Mouse (Mus musculus): ENCODE data around the gene Ap2m1.

Ap2m1 gene

GRCm38 (mm10) chr16:20529375-20529774 is 5.9 kb upstream of the Ap2m1 start:
- no peak for DNase-seq (ENCODE audit: low spot score in 2 of 2)

GRCm38 (mm10) chr16:20530941-20531340 is 4.3 kb upstream of the Ap2m1 start:
- no peak for DNase-seq (ENCODE audit: low spot score in 2 of 2)

- DNase-seq (ENCODE audit: low spot score in 2 of 2) = no peak
Measured at GRCm38 (mm10) chr16:20534617-20535295, 522 bp upstream of the Ap2m1 start.

- DNase-seq (ENCODE audit: low spot score in 2 of 2) = no peak
Measured at GRCm38 (mm10) chr16:20536081-20536665, 895 bp downstream of the Ap2m1 start.

DNA sequence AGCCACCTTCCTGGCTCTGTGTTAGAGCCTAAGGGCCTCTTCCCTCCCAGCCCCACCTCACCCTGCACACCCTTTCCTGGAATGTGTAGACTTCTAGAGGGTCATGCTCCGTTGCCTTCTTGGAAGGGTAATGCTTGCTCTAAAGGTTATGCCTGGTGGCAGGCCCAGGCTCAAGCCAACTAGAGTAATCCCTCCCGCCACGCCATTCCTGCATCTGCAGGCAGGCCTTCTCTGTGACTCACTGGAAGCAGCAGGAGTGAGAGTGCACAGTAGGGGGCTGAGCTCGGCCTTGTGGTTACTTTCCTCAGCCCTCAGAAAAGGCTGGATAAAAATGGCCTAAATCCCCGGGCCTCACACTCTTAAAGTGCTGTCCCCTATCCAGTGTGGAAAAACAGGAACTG is 1.8 kb downstream of the Ap2m1 start:
- DNase-seq (ENCODE audit: low spot score in 2 of 2) = no peak

DNA sequence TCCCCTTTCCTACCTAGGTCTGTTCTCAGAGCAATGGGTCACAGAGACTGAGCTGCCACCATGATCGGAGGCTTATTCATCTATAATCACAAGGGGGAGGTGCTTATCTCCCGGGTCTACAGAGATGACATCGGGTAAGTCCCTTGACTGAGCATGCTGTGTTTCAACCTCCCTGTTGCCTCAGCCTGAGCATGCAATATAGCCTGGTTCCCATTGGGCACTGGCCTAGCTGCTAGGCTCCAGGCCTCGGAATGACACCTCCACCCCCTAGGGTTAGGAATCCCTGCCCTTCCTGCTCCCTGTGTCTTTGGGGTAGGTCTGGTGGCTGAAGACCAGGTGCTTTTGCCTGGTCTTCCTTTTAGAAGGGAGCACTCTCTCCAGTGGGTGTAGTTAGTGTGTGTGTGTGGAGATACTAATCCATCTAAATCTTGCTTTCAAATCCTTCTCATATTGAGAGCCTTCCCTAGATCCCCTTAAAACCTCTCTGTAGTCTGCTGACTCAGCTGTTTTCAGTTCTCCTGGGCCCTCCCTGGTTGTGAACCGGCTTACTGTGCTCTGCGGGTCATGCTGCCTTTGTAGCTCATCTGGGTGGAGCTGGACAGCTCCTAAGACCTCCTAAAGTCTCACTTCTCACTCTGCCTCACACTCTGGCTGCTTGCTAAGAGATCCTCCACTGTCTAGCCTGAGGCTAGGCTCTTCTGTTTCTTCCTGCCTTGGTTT is 2.5 kb downstream of the Ap2m1 start:
- no peak for DNase-seq (ENCODE audit: low spot score in 2 of 2)

- DNase-seq (ENCODE audit: low spot score in 2 of 2) = no peak
Measured at GRCm38 (mm10) chr16:20539649-20540048, 4.4 kb downstream of the Ap2m1 start.

GRCm38 (mm10) chr16:20540438-20540837 is 5.2 kb downstream of the Ap2m1 start:
- DNase-seq (ENCODE audit: low spot score in 2 of 2) = no peak

DNA sequence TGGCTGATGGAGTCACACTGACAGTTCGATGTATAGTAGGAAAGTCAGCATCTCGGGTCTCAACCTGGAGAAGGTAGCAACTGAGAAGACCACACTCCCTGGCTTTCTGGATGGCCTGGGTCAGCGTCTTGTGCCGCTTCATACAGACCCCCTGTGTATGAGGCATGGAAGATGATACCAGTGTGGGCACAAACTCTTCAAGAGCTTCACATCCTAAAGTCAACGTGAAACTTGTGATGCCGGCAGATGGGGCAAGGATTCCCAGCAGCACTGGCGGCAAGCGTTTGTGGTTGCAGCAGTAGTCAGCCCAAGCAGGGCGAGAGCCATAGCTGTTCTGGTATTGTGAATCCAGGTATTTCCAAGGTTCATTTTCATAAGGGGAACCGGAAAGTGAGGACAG is 10.4 kb downstream of the Ap2m1 start:
- no peak for DNase-seq (ENCODE audit: low spot score in 2 of 2)

DNA sequence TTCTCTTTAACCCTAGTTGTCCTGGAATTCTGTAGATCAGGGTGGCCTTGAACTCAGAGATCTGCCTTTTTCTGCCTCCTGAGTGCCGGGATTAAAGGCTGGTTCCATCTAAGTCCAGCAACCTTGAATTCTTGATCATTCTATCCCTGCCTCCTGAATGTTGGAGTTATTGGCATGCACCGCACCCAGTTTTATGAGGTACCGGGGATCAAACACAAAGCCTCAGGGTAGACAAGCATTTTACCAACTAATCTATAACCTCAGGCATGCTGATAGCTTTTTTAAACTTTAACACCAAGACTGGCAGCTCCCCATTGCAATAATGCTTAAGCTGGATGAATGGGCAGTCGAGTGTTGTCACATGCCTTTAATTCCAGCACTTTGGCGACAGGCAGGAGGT is 12.1 kb downstream of the Ap2m1 start:
- DNase-seq (ENCODE audit: low spot score in 2 of 2) = no peak

DNA sequence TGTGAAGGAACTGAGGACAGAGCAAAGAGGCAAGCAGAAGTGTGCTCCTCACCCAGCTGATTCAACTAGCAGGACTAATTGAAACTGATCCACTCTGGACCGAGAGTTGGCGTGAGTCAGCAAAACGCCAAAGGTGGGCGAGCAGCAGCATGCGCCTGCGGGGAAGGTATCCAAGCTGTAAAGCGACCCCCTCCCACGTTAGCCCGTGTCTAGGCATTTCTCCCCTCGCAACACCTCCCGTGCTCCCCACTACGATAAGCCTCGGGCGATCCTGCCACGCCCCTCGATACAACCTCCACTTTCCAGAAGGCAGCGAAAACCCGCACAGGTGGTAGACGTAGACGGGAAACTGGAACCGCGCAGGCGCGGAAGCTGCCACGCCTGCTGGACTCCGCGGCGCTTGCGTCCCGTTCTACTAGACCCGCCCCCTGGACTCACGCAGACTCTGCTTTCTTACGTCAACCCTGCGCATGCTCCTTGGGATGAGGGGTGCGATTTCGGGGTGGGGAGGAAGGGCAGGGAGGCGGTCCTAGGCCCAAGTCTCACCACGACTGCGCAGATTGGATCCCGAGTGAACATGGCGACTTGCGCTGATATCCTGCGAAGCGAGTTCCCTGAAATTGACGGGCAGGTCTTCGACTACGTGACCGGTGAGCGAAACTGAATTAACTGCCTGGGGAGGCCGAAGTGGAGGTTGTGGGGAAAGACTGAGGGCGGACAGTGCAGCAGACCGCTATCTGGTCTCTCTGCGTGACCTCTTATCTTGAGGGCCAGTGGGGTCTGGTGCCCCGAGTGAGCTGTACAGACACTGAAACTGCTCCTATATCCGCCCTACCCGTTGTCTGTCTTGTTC is 13.0 kb downstream of the Ap2m1 start, which contains the start of gene Abcf3:
Abcf3 (plus strand) TSS at position 482 of the 853 bp plus-strand sequence.
- DNase-seq (ENCODE audit: low spot score in 2 of 2) = peak; percentile 83 to 96

DNA sequence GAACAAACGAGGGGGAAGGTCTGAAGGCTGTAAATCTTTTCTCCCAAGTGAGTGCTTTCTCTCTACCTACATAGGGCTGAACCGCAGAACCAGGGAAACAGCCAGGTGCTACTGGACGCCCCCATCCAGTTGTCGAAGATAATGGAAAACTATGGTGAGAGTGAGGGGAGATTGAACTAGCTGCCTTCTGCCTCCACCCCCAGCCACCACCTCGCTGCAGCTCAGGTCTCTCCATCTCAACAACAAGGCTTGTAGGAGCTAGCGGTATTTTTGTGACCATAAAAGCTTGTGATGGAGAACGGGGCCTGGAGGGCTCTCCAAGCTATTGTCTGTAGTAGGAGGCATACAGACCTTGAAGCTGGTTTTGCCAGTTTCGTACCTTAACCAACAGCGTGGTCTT is 13.9 kb downstream of the Ap2m1 start:
- no peak for DNase-seq (ENCODE audit: low spot score in 2 of 2)

DNA sequence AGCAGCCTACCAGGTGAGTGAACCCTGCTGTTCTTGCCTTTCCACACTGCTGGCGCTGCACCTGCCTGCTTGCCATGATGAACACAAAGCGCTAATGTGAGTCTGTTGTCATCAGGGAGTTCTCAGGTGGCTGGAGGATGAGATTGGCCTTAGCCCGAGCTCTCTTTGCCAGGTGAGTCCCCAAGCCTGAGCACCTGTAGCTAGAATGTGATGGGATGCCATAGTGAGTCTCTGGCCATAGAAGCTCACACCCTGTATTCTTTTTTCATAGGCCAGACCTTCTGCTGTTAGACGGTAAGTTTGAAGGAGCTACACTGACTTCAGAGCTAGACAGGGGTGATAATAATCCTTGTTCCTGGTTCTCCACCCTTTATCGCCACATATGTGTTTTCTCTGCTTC is 16.4 kb downstream of the Ap2m1 start:
- DNase-seq (ENCODE audit: low spot score in 2 of 2) = no peak

- no peak for DNase-seq (ENCODE audit: low spot score in 2 of 2)
Measured at GRCm38 (mm10) chr16:20552594-20552993, 17.3 kb downstream of the Ap2m1 start.

- no peak for DNase-seq (ENCODE audit: low spot score in 2 of 2)
Measured at GRCm38 (mm10) chr16:20555000-20555399, 19.7 kb downstream of the Ap2m1 start.

GRCm38 (mm10) chr16:20557381-20557780 is 22.1 kb downstream of the Ap2m1 start:
- DNase-seq (ENCODE audit: low spot score in 2 of 2) = no peak

GRCm38 (mm10) chr16:20565075-20565474 is 29.8 kb downstream of the Ap2m1 start:
- DNase-seq (ENCODE audit: low spot score in 2 of 2) = no peak

- no peak for DNase-seq (ENCODE audit: low spot score in 2 of 2)
Measured at GRCm38 (mm10) chr16:20589366-20589938, 54.2 kb downstream of the Ap2m1 start, which contains the start of gene Vwa5b2. Gene Vwa5b2 (plus strand): TSS chr16:20589471.

DNA sequence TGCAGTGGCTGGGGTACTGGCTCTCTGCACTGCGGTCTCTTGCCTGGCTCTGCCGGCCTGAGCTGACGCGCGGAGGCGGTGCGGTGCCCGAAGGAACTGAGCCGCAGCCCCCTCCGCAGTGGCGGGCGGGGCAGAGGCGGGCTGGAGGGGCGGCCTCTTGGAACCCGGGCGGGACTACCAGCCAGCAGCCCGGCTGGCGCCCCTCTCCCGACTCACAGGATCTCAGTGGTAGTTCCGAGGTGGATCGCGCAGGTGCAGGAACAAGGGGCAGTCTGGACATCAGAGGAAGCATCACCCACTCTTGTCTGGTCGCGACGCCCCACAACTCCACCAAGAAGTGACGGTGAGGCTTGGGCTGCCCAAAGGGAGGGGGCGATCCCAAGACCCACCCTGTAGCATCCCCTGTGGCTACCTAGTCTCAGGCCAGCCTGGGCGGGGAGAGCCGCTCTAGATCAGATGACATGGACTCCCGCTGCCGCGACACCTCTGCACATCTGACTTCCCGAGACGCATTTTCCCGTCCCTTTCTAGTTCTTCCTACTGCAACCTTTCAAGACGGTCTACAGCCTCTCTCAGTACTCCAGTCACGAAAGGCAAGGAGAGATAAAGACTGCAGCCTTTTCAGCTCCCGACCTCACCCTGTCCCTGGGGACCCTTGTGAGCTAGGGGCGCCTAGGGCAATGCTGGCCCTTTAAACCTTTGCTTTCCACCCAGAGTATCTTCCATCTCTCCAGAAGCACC is 54.8 kb downstream of the Ap2m1 start:
- DNase-seq (ENCODE audit: low spot score in 2 of 2) = peak in 1 of 2 experiments; percentile 30

GRCm38 (mm10) chr16:20590680-20591038 is 55.4 kb downstream of the Ap2m1 start:
- DNase-seq (ENCODE audit: low spot score in 2 of 2) = no peak
